Mouse (Mus musculus) ovary, adult 18-20 months (tissue): Measurements from ENCODE around the gene Fn1.

Experiments
- DNase-seq: peaks from one replicate; pipeline ENCODE4 v3.0.0; 2022; ENCODE audit warnings: low spot score, mixed read lengths

Gene Fn1

GRCm38 (mm10) chr1:71652551-71653399 lies at the start of gene Fn1:
Gene Fn1, minus strand, starts transcription at chr1:71653200.
- DNase-seq = peak; percentile 78

GRCm38 (mm10) chr1:71696093-71696492 lies 43.1 kb upstream of the Fn1 start:
- no peak for DNase-seq

- no peak for DNase-seq
Observed at GRCm38 (mm10) chr1:71691472-71692277, 38.7 kb upstream of the Fn1 start.

GRCm38 (mm10) chr1:71688926-71689303 lies 35.9 kb upstream of the Fn1 start:
- DNase-seq = no peak

GRCm38 (mm10) chr1:71688272-71688925 lies 35.4 kb upstream of the Fn1 start:
- DNase-seq = no peak

GRCm38 (mm10) chr1:71686791-71687190 lies 33.8 kb upstream of the Fn1 start:
- DNase-seq = no peak

GRCm38 (mm10) chr1:71683736-71684135 lies 30.7 kb upstream of the Fn1 start:
- no peak for DNase-seq

- DNase-seq = no peak
Observed at GRCm38 (mm10) chr1:71682194-71682715, 29.3 kb upstream of the Fn1 start.

GRCm38 (mm10) chr1:71681306-71681705 lies 28.3 kb upstream of the Fn1 start:
- DNase-seq = no peak

GRCm38 (mm10) chr1:71680046-71680672 lies 27.2 kb upstream of the Fn1 start:
- DNase-seq = no peak

GRCm38 (mm10) chr1:71675420-71675819 lies 22.4 kb upstream of the Fn1 start:
- DNase-seq = no peak

- DNase-seq = no peak
Observed at GRCm38 (mm10) chr1:71674274-71674673, 21.3 kb upstream of the Fn1 start.

GRCm38 (mm10) chr1:71673398-71673910 lies 20.5 kb upstream of the Fn1 start:
- no peak for DNase-seq

GRCm38 (mm10) chr1:71672346-71672745 lies 19.3 kb upstream of the Fn1 start:
- DNase-seq = no peak

GRCm38 (mm10) chr1:71663242-71663641 lies 10.2 kb upstream of the Fn1 start:
- DNase-seq = no peak

- DNase-seq = no peak
Observed at GRCm38 (mm10) chr1:71658632-71659031, 5.6 kb upstream of the Fn1 start.

- DNase-seq = no peak
Observed at GRCm38 (mm10) chr1:71656309-71656708, 3.3 kb upstream of the Fn1 start.

GRCm38 (mm10) chr1:71654221-71654620 lies 1.2 kb upstream of the Fn1 start:
- DNase-seq = no peak

GRCm38 (mm10) chr1:71653400-71654159 lies 580 bp upstream of the Fn1 start:
- DNase-seq = no peak

GRCm38 (mm10) chr1:71651828-71652227 lies 1.2 kb downstream of the Fn1 start:
- DNase-seq = no peak

GRCm38 (mm10) chr1:71651315-71651714 lies 1.7 kb downstream of the Fn1 start:
- DNase-seq = no peak
